Mouse (Mus musculus): ENCODE data around the gene Npc2. TPM values are rescaled to one million over a fixed set of nuclear protein-coding genes. Genes with fewer than 3 reads are reported as not detected.

Npc2 gene
- polyA plus RNA-seq, 1 experiment from 2014 or later = 76.7 TPM

GRCm38 (mm10) chr12:84773476-84773875, 524 bp upstream of the Npc2 start:
- Histone ChIP-seq H3K36me3 (peaks cover 4% of the 10 kb centered on the region; the same call in 1 of the 2 replicates), H3K4me1 (replicated peaks) (peaks cover 22% of the 10 kb centered on the region), H3K4me2 (replicated peaks) (peak overlapping the region; percentile 70), H3K27ac (peak overlapping the region; percentile 59; the same call in 1 of the 2 replicates), H3K9ac (peak overlapping the region; percentile 71), H3K4me3 (replicated peaks) (peak overlapping the region; percentile 68), H3K9me3 (no peaks in the 10 kb centered on the region), H3K27me3 (replicated peaks) (no peaks in the 10 kb centered on the region)
- ATAC-seq = peak; percentile 9
- WGBS = under 1% methylated on average over 20 of the region's 20 CpGs

- no peaks in the 10 kb centered on the region for H3K9me3 ChIP-seq
- H3K36me3 ChIP-seq = peaks cover 4% of the 10 kb centered on the region; the same call in 1 of the 2 replicates
- no peak for ATAC-seq
- H3K4me1 ChIP-seq (replicated peaks) = peaks cover 22% of the 10 kb centered on the region
- peak overlapping the region; percentile 61 for H3K4me2 ChIP-seq (replicated peaks)
- peak overlapping the region; percentile 94 for H3K27ac ChIP-seq
- 4% methylated on average over 10 of the region's 10 CpGs for WGBS
- no peaks in the 10 kb centered on the region for H3K27me3 ChIP-seq (replicated peaks)
- peak overlapping the region; percentile 68 for H3K4me3 ChIP-seq (replicated peaks)
- peak overlapping the region; percentile 77 for H3K9ac ChIP-seq
These were observed 901 bp downstream of the Npc2 start for GRCm38 (mm10) chr12:84771981-84772520.

GRCm38 (mm10) chr12:84769624-84770023, 3.3 kb downstream of the Npc2 start:
- H3K9ac ChIP-seq = no peak overlapping the region
- no peak overlapping the region for H3K27ac ChIP-seq
- H3K4me1 ChIP-seq (replicated peaks) = peaks cover 30% of the 10 kb centered on the region
- no peaks in the 10 kb centered on the region for H3K9me3 ChIP-seq
- no peak overlapping the region for H3K4me2 ChIP-seq (replicated peaks)
- ATAC-seq = no peak
- peaks cover 4% of the 10 kb centered on the region; the same call in 1 of the 2 replicates for H3K36me3 ChIP-seq
- H3K4me3 ChIP-seq (replicated peaks) = no peak overlapping the region
- WGBS = 77% methylated on average over 7 of the region's 7 CpGs
- no peaks in the 10 kb centered on the region for H3K27me3 ChIP-seq (replicated peaks)

- Histone ChIP-seq H3K27me3 (replicated peaks) (no peaks in the 10 kb centered on the region), H3K4me2 (replicated peaks) (no peak overlapping the region), H3K36me3 (peaks cover 12% of the 10 kb centered on the region; the same call in 1 of the 2 replicates), H3K9ac (no peak overlapping the region), H3K4me1 (replicated peaks) (peaks cover 19% of the 10 kb centered on the region), H3K4me3 (replicated peaks) (no peak overlapping the region), H3K27ac (no peak overlapping the region), H3K9me3 (no peaks in the 10 kb centered on the region)
- ATAC-seq = no peak
- WGBS = 87% methylated on average over 6 of the region's 6 CpGs
These were observed 5.4 kb downstream of the Npc2 start for GRCm38 (mm10) chr12:84767510-84767909.

- H3K9me3 ChIP-seq = no peaks in the 10 kb centered on the region
- no peaks in the 10 kb centered on the region for H3K27me3 ChIP-seq (replicated peaks)
- 0 out of 2 replicates have a peak overlapping the region, but pooled peaks have one; percentile 22 for H3K27ac ChIP-seq
- no peak overlapping the region for H3K4me3 ChIP-seq (replicated peaks)
- WGBS = 72% methylated on average over 5 of the region's 5 CpGs
- H3K4me1 ChIP-seq (replicated peaks) = peaks cover 14% of the 10 kb centered on the region
- peak; percentile 60 for ATAC-seq
- no peak overlapping the region for H3K9ac ChIP-seq
- H3K4me2 ChIP-seq (replicated peaks) = no peak overlapping the region
- peaks cover 12% of the 10 kb centered on the region; the same call in 1 of the 2 replicates for H3K36me3 ChIP-seq
These were observed 6.7 kb downstream of the Npc2 start for GRCm38 (mm10) chr12:84766113-84766735.

GRCm38 (mm10) chr12:84765506-84765905, 7.4 kb downstream of the Npc2 start:
- WGBS = 88% methylated on average over 15 of the region's 15 CpGs
- ATAC-seq = no peak
- Histone ChIP-seq H3K4me2 (replicated peaks) (no peak overlapping the region), H3K9me3 (no peaks in the 10 kb centered on the region), H3K4me3 (replicated peaks) (no peak overlapping the region), H3K9ac (no peak overlapping the region), H3K27ac (no peak overlapping the region), H3K27me3 (replicated peaks) (no peaks in the 10 kb centered on the region), H3K4me1 (replicated peaks) (peaks cover 10% of the 10 kb centered on the region), H3K36me3 (peaks cover 12% of the 10 kb centered on the region; the same call in 1 of the 2 replicates)

- Histone ChIP-seq H3K9ac (no peak overlapping the region), H3K4me1 (replicated peaks) (peaks cover 7% of the 10 kb centered on the region), H3K9me3 (no peaks in the 10 kb centered on the region), H3K4me3 (replicated peaks) (no peak overlapping the region), H3K27ac (no peak overlapping the region), H3K36me3 (peaks cover 12% of the 10 kb centered on the region; the same call in 1 of the 2 replicates), H3K27me3 (replicated peaks) (no peaks in the 10 kb centered on the region), H3K4me2 (replicated peaks) (no peak overlapping the region)
- 83% methylated on average over 7 of the region's 7 CpGs for WGBS
- ATAC-seq = no peak
These were observed 8.2 kb downstream of the Npc2 start for GRCm38 (mm10) chr12:84764756-84765155.

GRCm38 (mm10) chr12:84763577-84764218, 9.3 kb downstream of the Npc2 start:
- Histone ChIP-seq H3K4me2 (replicated peaks) (no peak overlapping the region), H3K27me3 (replicated peaks) (no peaks in the 10 kb centered on the region), H3K4me1 (replicated peaks) (peaks cover 7% of the 10 kb centered on the region), H3K4me3 (replicated peaks) (no peak overlapping the region), H3K9ac (no peak overlapping the region), H3K36me3 (peaks cover 9% of the 10 kb centered on the region; the same call in 1 of the 2 replicates), H3K27ac (no peak overlapping the region), H3K9me3 (no peaks in the 10 kb centered on the region)
- WGBS = 86% methylated on average over 13 of the region's 13 CpGs
- ATAC-seq = no peak

GRCm38 (mm10) chr12:84762532-84762931, 10.4 kb downstream of the Npc2 start:
- Histone ChIP-seq H3K27ac (no peak overlapping the region), H3K36me3 (peaks cover 15% of the 10 kb centered on the region; the same call in 1 of the 2 replicates), H3K27me3 (replicated peaks) (no peaks in the 10 kb centered on the region), H3K9me3 (no peaks in the 10 kb centered on the region), H3K4me1 (replicated peaks) (peaks cover 7% of the 10 kb centered on the region), H3K4me2 (replicated peaks) (no peak overlapping the region), H3K9ac (no peak overlapping the region), H3K4me3 (replicated peaks) (no peak overlapping the region)
- 82% methylated on average over 5 of the region's 5 CpGs for WGBS
- ATAC-seq = no peak

GRCm38 (mm10) chr12:84759063-84759462, 13.9 kb downstream of the Npc2 start:
- H3K36me3 ChIP-seq = peaks cover 28% of the 10 kb centered on the region; the same call in 1 of the 2 replicates
- 85% methylated on average over 2 of the region's 2 CpGs for WGBS
- H3K27ac ChIP-seq = no peak overlapping the region
- H3K4me3 ChIP-seq (replicated peaks) = no peak overlapping the region
- H3K4me1 ChIP-seq (replicated peaks) = no peaks in the 10 kb centered on the region
- no peaks in the 10 kb centered on the region for H3K9me3 ChIP-seq
- no peak overlapping the region for H3K4me2 ChIP-seq (replicated peaks)
- ATAC-seq = no peak
- H3K27me3 ChIP-seq (replicated peaks) = no peaks in the 10 kb centered on the region
- H3K9ac ChIP-seq = no peak overlapping the region

GRCm38 (mm10) chr12:84756016-84756415, 16.9 kb downstream of the Npc2 start:
- Histone ChIP-seq H3K9ac (no peak overlapping the region), H3K27me3 (replicated peaks) (no peaks in the 10 kb centered on the region), H3K4me1 (replicated peaks) (no peaks in the 10 kb centered on the region), H3K27ac (no peak overlapping the region), H3K9me3 (no peaks in the 10 kb centered on the region), H3K4me2 (replicated peaks) (no peak overlapping the region), H3K4me3 (replicated peaks) (no peak overlapping the region), H3K36me3 (peaks cover 20% of the 10 kb centered on the region; the same call in 1 of the 2 replicates)
- 89% methylated on average over 10 of the region's 10 CpGs for WGBS
- no peak for ATAC-seq

GRCm38 (mm10) chr12:84755008-84755695, 17.8 kb downstream of the Npc2 start:
- Histone ChIP-seq H3K4me3 (replicated peaks) (no peak overlapping the region), H3K27ac (no peak overlapping the region), H3K36me3 (peaks cover 20% of the 10 kb centered on the region; the same call in 1 of the 2 replicates), H3K9ac (no peak overlapping the region), H3K27me3 (replicated peaks) (no peaks in the 10 kb centered on the region), H3K9me3 (no peaks in the 10 kb centered on the region), H3K4me2 (replicated peaks) (no peak overlapping the region), H3K4me1 (replicated peaks) (no peaks in the 10 kb centered on the region)
- no peak for ATAC-seq
- WGBS = 69% methylated on average over 16 of the region's 16 CpGs
